Mouse (Mus musculus): ENCODE results near the gene Cdh12. TPM values are rescaled to one million over a fixed set of nuclear protein-coding genes. Genes with fewer than 3 reads are reported as not detected.
"Not testable (repeated sequence)": the region's sequence is repeated elsewhere in the genome, so short reads cannot be mapped to it uniquely, and the experiment has no call there.

Cdh12 gene
- polyA plus RNA-seq, 1 experiment from 2014 or later: 0.36 TPM

DNA sequence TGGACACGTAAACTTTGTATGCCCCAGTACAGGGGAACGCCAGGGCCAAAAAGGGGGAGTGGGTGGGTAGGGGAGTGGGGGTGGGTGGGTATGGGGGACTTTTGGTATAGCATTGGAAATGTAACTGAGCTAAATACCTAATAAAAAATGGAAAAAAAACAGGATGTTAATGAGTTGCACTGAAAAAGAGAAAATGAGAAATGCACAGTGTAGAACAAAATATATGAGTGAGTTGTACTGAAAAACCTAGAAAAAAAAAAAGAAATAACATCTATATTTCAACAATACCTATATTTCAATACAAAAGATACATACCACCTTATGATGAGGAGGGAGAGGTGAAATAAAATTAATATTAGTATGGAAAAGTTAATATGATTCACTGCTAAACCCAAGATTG is 665.7 kb downstream of the Cdh12 start:
- not testable (repeated sequence) for H3K4me2 ChIP-seq (replicated peaks); H3K9ac ChIP-seq; H3K27ac ChIP-seq; H3K4me1 ChIP-seq; H3K9me3 ChIP-seq; ATAC-seq (ENCODE audit: low FRiP score, low read depth); H3K36me3 ChIP-seq; H3K4me3 ChIP-seq
- WGBS: 94% methylated on average over 2 of the region's 2 CpGs
- peaks cover 10% of the 10 kb centered on the region; the same call in 1 of the 2 replicates for H3K27me3 ChIP-seq

GRCm38 (mm10) chr15:21130660-21131059 is 681.6 kb downstream of the Cdh12 start:
- no peak for ATAC-seq (ENCODE audit: low FRiP score, low read depth)
- Histone ChIP-seq H3K9me3 (no peaks in the 10 kb centered on the region), H3K27me3 (no peaks in the 10 kb centered on the region)

GRCm38 (mm10) chr15:21132999-21133398 is 683.9 kb downstream of the Cdh12 start:
- Histone ChIP-seq H3K36me3 (no peaks in the 10 kb centered on the region), H3K4me2 (replicated peaks) (no peak overlapping the region), H3K9me3 (no peaks in the 10 kb centered on the region), H3K27me3 (no peaks in the 10 kb centered on the region), H3K4me1 (no peaks in the 10 kb centered on the region), H3K4me3 (no peak overlapping the region), H3K27ac (no peak overlapping the region), H3K9ac (no peak overlapping the region)
- ATAC-seq (ENCODE audit: low FRiP score, low read depth): no peak

More at GRCm38 (mm10) chr15:21130660-21131059, 681.6 kb downstream of the Cdh12 start:
- H3K4me2 ChIP-seq (replicated peaks): no peak overlapping the region
- H3K27ac ChIP-seq: no peak overlapping the region
- no peak overlapping the region for H3K9ac ChIP-seq
- no peak overlapping the region for H3K4me3 ChIP-seq
- no peaks in the 10 kb centered on the region for H3K36me3 ChIP-seq
- H3K4me1 ChIP-seq: no peaks in the 10 kb centered on the region

- H3K27me3 ChIP-seq: no peaks in the 10 kb centered on the region
- H3K9ac ChIP-seq: no peak overlapping the region
- no peaks in the 10 kb centered on the region for H3K4me1 ChIP-seq
- no peak overlapping the region for H3K4me2 ChIP-seq (replicated peaks)
- H3K4me3 ChIP-seq: no peak overlapping the region
- 64% methylated on average over 4 of the region's 4 CpGs for WGBS
- H3K36me3 ChIP-seq: no peaks in the 10 kb centered on the region
- H3K27ac ChIP-seq: no peak overlapping the region
- no peak for ATAC-seq (ENCODE audit: low FRiP score, low read depth)
- peaks cover 6% of the 10 kb centered on the region; the same call in 1 of the 2 replicates for H3K9me3 ChIP-seq
Measured at GRCm38 (mm10) chr15:21146896-21147295, 697.8 kb downstream of the Cdh12 start.

- Histone ChIP-seq H3K36me3 (no peaks in the 10 kb centered on the region), H3K27me3 (no peaks in the 10 kb centered on the region), H3K27ac (no peak overlapping the region), H3K4me2 (replicated peaks) (no peak overlapping the region), H3K9ac (no peak overlapping the region), H3K9me3 (no peaks in the 10 kb centered on the region), H3K4me3 (no peak overlapping the region), H3K4me1 (no peaks in the 10 kb centered on the region)
- 93% methylated on average over 3 of the region's 3 CpGs for WGBS
- no peak for ATAC-seq (ENCODE audit: low FRiP score, low read depth)
Measured at GRCm38 (mm10) chr15:21153602-21154001, 704.5 kb downstream of the Cdh12 start.

DNA sequence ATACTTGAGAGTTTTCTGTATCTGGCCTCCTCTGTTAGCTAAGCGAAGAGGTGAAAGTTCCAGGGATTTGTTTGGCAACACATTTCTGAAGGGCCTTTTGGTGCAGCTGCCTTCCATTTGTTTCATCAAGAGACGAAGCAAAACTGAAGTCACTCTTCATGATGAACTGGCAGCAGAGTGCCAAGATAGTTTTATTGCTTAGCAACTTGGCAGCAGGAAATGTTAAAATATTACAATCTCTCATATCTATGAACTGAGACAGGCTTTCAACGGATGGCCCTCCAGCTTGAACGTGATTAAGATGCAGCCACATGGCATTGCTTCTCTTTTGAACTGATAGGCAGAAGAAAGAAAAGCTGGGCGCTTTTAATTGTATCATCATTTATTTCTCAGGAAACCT is 730.7 kb downstream of the Cdh12 start:
- no peak for ATAC-seq (ENCODE audit: low FRiP score, low read depth)
- Histone ChIP-seq H3K4me1 (no peaks in the 10 kb centered on the region), H3K27me3 (no peaks in the 10 kb centered on the region), H3K4me3 (no peak overlapping the region), H3K4me2 (replicated peaks) (no peak overlapping the region), H3K36me3 (no peaks in the 10 kb centered on the region), H3K9ac (no peak overlapping the region), H3K9me3 (no peaks in the 10 kb centered on the region), H3K27ac (no peak overlapping the region)
- WGBS: 58% methylated on average over 5 of the region's 5 CpGs

DNA sequence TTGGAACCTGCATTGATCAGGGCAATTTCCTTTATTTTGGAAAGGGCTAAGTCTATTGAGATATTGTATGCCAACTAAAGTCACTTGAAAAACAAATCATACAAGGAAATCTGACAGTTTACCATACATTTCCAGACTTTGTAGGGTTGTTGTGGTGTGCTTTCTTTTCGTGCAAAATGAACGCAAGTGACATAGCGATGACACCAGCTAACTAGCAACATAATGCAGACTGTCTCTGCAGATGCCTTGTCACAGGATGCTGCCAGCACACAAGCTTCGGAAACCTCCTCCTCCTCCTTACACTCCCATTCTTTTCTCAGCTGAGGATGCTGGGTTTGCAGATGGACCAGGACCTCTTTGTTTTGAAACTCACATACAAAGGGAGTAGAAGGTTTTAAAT is 731.1 kb downstream of the Cdh12 start:
- no peak for ATAC-seq (ENCODE audit: low FRiP score, low read depth)

GRCm38 (mm10) chr15:21185799-21186198 is 736.7 kb downstream of the Cdh12 start:
- Histone ChIP-seq H3K27me3 (no peaks in the 10 kb centered on the region), H3K4me2 (replicated peaks) (no peak overlapping the region), H3K27ac (no peak overlapping the region), H3K9ac (no peak overlapping the region), H3K4me1 (no peaks in the 10 kb centered on the region), H3K4me3 (no peak overlapping the region), H3K9me3 (no peaks in the 10 kb centered on the region), H3K36me3 (no peaks in the 10 kb centered on the region)
- 19% methylated on average over 1 of the region's 1 CpGs for WGBS
- no peak for ATAC-seq (ENCODE audit: low FRiP score, low read depth)

More for the DNA sequence above, 731.1 kb downstream of the Cdh12 start:
- H3K9me3 ChIP-seq: no peaks in the 10 kb centered on the region
- H3K27ac ChIP-seq: no peak overlapping the region
- WGBS: 66% methylated on average over 4 of the region's 4 CpGs
- no peak overlapping the region for H3K9ac ChIP-seq
- no peaks in the 10 kb centered on the region for H3K4me1 ChIP-seq
- H3K27me3 ChIP-seq: no peaks in the 10 kb centered on the region
- H3K36me3 ChIP-seq: no peaks in the 10 kb centered on the region
- H3K4me2 ChIP-seq (replicated peaks): no peak overlapping the region
- H3K4me3 ChIP-seq: no peak overlapping the region

GRCm38 (mm10) chr15:21210089-21210488 is 761.0 kb downstream of the Cdh12 start:
- H3K36me3 ChIP-seq; H3K9me3 ChIP-seq; H3K4me3 ChIP-seq; H3K9ac ChIP-seq; H3K27ac ChIP-seq; H3K27me3 ChIP-seq; H3K4me1 ChIP-seq; H3K4me2 ChIP-seq (replicated peaks); ATAC-seq (ENCODE audit: low FRiP score, low read depth): not testable (repeated sequence)
- WGBS: 86% methylated on average over 2 of the region's 2 CpGs

DNA sequence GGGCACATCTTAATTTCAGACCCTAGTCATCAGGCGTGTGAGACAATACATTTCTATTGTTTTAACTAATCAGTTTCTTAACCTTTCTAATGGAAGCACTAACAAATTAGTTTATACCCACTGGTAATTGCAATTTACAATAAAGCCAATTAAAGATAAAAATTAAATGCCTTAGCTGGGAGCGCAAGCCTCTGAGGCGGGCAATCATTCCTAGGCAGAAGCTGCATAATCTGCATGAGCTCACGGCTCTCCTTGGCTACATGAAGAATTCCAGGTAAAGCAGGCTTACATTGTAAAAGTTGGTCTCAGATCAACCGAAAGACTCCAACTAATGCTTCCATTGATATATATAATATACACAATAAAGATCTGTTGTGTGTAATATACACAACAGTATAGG is 773.9 kb downstream of the Cdh12 start:
- Histone ChIP-seq H3K4me2 (replicated peaks) (no peak overlapping the region), H3K27ac (no peak overlapping the region), H3K4me3 (no peak overlapping the region), H3K9me3 (no peaks in the 10 kb centered on the region), H3K9ac (no peak overlapping the region), H3K27me3 (no peaks in the 10 kb centered on the region), H3K4me1 (no peaks in the 10 kb centered on the region), H3K36me3 (no peaks in the 10 kb centered on the region)
- 89% methylated on average over 5 of the region's 5 CpGs for WGBS
- no peak for ATAC-seq (ENCODE audit: low FRiP score, low read depth)

GRCm38 (mm10) chr15:21261318-21261717 is 812.3 kb downstream of the Cdh12 start:
- Histone ChIP-seq H3K27ac (no peak overlapping the region), H3K9me3 (no peaks in the 10 kb centered on the region), H3K27me3 (no peaks in the 10 kb centered on the region), H3K4me3 (no peak overlapping the region), H3K4me1 (no peaks in the 10 kb centered on the region), H3K9ac (no peak overlapping the region), H3K36me3 (no peaks in the 10 kb centered on the region), H3K4me2 (replicated peaks) (no peak overlapping the region)
- no peak for ATAC-seq (ENCODE audit: low FRiP score, low read depth)
- WGBS: 80% methylated on average over 2 of the region's 2 CpGs

- 82% methylated on average over 1 of the region's 1 CpGs for WGBS
Measured at GRCm38 (mm10) chr15:21269856-21270255, 820.8 kb downstream of the Cdh12 start.

GRCm38 (mm10) chr15:21297051-21297450 is 848.0 kb downstream of the Cdh12 start:
- H3K9ac ChIP-seq: no peak overlapping the region
- no peak for ATAC-seq (ENCODE audit: low FRiP score, low read depth)
- no peak overlapping the region for H3K4me2 ChIP-seq (replicated peaks)
- H3K4me3 ChIP-seq: no peak overlapping the region
- WGBS: 88% methylated on average over 1 of the region's 1 CpGs
- no peaks in the 10 kb centered on the region for H3K27me3 ChIP-seq
- H3K4me1 ChIP-seq: no peaks in the 10 kb centered on the region
- no peaks in the 10 kb centered on the region for H3K9me3 ChIP-seq
- no peak overlapping the region for H3K27ac ChIP-seq
- no peaks in the 10 kb centered on the region for H3K36me3 ChIP-seq

More at GRCm38 (mm10) chr15:21269856-21270255, 820.8 kb downstream of the Cdh12 start:
- no peak for ATAC-seq (ENCODE audit: low FRiP score, low read depth)
- Histone ChIP-seq H3K9ac (no peak overlapping the region), H3K9me3 (no peaks in the 10 kb centered on the region), H3K4me1 (no peaks in the 10 kb centered on the region), H3K27ac (no peak overlapping the region), H3K36me3 (no peaks in the 10 kb centered on the region), H3K27me3 (no peaks in the 10 kb centered on the region), H3K4me3 (no peak overlapping the region), H3K4me2 (replicated peaks) (no peak overlapping the region)

Measured in limb, embryonic 13.5 days (tissue).